Mouse (Mus musculus): ENCODE results near the gene Dst.

DNA sequence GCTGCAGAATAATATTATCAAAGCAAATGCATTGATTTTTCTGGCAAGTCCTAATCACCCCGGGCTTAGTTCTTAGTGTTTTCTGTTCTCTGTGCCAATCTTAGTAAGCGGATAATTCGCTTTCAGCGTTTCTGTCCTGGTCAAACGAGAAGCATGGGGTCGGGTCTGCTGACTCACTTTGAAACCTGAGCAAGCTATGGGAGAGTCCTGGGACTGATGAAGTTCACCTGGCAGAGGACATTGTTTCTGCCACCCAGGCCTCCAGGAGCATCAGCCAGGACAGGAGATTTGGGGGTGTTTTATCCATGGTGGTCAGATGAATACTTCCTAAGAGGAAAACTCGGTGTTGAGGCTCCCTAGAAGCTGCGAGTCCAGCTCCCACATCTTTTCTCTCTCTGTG is 3.6 kb downstream of the Dst start:
- TF ChIP-seq CTCF (IDR thresholded peaks at IDR 0.05; ENCODE audit: low read depth, low read length) = no peak
- TF ChIP-seq GATA2 (IDR thresholded peaks at IDR 0.05; ENCODE audit: borderline replicate concordance, low read depth, low read length) = no peak
- TF ChIP-seq GATA1 (IDR thresholded peaks at IDR 0.05; ENCODE audit: borderline replicate concordance, low read length) = no peak
- TF ChIP-seq POLR2AphosphoS5 (IDR thresholded peaks at IDR 0.05; ENCODE audit: insufficient replicate concordance, low read depth, low read length) = no peak
